Mouse (Mus musculus): ENCODE measurements around the gene Bbs9. TPM values are rescaled to one million over a fixed set of nuclear protein-coding genes. Genes with fewer than 3 reads are reported as not detected.

Gene Bbs9
- polyA plus RNA-seq, 1 experiment from 2014 or later: 7.1 TPM

- Histone ChIP-seq H3K27me3 (replicated peaks; ENCODE audit: insufficient read depth, low read length) (no peaks in the 10 kb centered on the region), H3K27ac (ENCODE audit: low read length) (no peak overlapping the region), H3K4me1 (ENCODE audit: insufficient read depth, low read depth, low read length) (no peaks in the 10 kb centered on the region), H3K9ac (replicated peaks; ENCODE audit: low read depth) (no peak overlapping the region), H3K36me3 (ENCODE audit: insufficient read depth, low read length) (no peaks in the 10 kb centered on the region), H3K4me3 (ENCODE audit: low read depth, low read length) (no peak overlapping the region), H3K4me2 (replicated peaks; ENCODE audit: low read depth, low read length) (no peak overlapping the region), H3K9me3 (ENCODE audit: low read length) (no peaks in the 10 kb centered on the region)
- WGBS: 82% methylated on average over 5 of the region's 5 CpGs
- DNase-seq (ENCODE audit: low spot score): no peak
- no peak for ATAC-seq
- TF ChIP-seq CTCF (IDR thresholded peaks at IDR 0.05): no peak
- no peak for TF ChIP-seq EP300 (IDR thresholded peaks at IDR 0.05)
Observed at GRCm38 (mm10) chr9:22776246-22776961, 300.9 kb downstream of the Bbs9 start.

GRCm38 (mm10) chr9:22777425-22777824 lies 301.9 kb downstream of the Bbs9 start:
- no peak overlapping the region for H3K9ac ChIP-seq (replicated peaks; ENCODE audit: low read depth)
- H3K4me3 ChIP-seq (ENCODE audit: low read depth, low read length): no peak overlapping the region
- no peaks in the 10 kb centered on the region for H3K4me1 ChIP-seq (ENCODE audit: insufficient read depth, low read depth, low read length)
- WGBS: 83% methylated on average over 7 of the region's 7 CpGs
- no peak for DNase-seq (ENCODE audit: low spot score)
- H3K9me3 ChIP-seq (ENCODE audit: low read length): no peaks in the 10 kb centered on the region
- ATAC-seq: no peak
- no peak overlapping the region for H3K4me2 ChIP-seq (replicated peaks; ENCODE audit: low read depth, low read length)
- no peak for TF ChIP-seq CTCF (IDR thresholded peaks at IDR 0.05)
- no peak for TF ChIP-seq EP300 (IDR thresholded peaks at IDR 0.05)
- H3K27me3 ChIP-seq (replicated peaks; ENCODE audit: insufficient read depth, low read length): no peaks in the 10 kb centered on the region
- no peak overlapping the region for H3K27ac ChIP-seq (ENCODE audit: low read length)
- no peaks in the 10 kb centered on the region for H3K36me3 ChIP-seq (ENCODE audit: insufficient read depth, low read length)

GRCm38 (mm10) chr9:22779631-22780030 lies 304.1 kb downstream of the Bbs9 start:
- ATAC-seq: no peak
- Histone ChIP-seq H3K4me1 (ENCODE audit: insufficient read depth, low read depth, low read length) (no peaks in the 10 kb centered on the region), H3K4me3 (ENCODE audit: low read depth, low read length) (no peak overlapping the region), H3K9me3 (ENCODE audit: low read length) (no peaks in the 10 kb centered on the region), H3K36me3 (ENCODE audit: insufficient read depth, low read length) (no peaks in the 10 kb centered on the region), H3K9ac (replicated peaks; ENCODE audit: low read depth) (no peak overlapping the region), H3K27ac (ENCODE audit: low read length) (no peak overlapping the region), H3K4me2 (replicated peaks; ENCODE audit: low read depth, low read length) (no peak overlapping the region), H3K27me3 (replicated peaks; ENCODE audit: insufficient read depth, low read length) (no peaks in the 10 kb centered on the region)
- WGBS: 81% methylated on average over 6 of the region's 6 CpGs
- TF ChIP-seq EP300 (IDR thresholded peaks at IDR 0.05): no peak
- no peak for TF ChIP-seq CTCF (IDR thresholded peaks at IDR 0.05)
- no peak for DNase-seq (ENCODE audit: low spot score)

GRCm38 (mm10) chr9:22786006-22786405 lies 310.5 kb downstream of the Bbs9 start:
- no peaks in the 10 kb centered on the region for H3K4me1 ChIP-seq (ENCODE audit: insufficient read depth, low read depth, low read length)
- no peaks in the 10 kb centered on the region for H3K9me3 ChIP-seq (ENCODE audit: low read length)
- no peaks in the 10 kb centered on the region for H3K27me3 ChIP-seq (replicated peaks; ENCODE audit: insufficient read depth, low read length)
- ATAC-seq (no peak), DNase-seq (ENCODE audit: low spot score) (no peak)
- TF ChIP-seq EP300 (IDR thresholded peaks at IDR 0.05) (no peak), CTCF (IDR thresholded peaks at IDR 0.05) (no peak)
- H3K36me3 ChIP-seq (ENCODE audit: insufficient read depth, low read length): no peaks in the 10 kb centered on the region
- 86% methylated on average over 4 of the region's 4 CpGs for WGBS
- no peak overlapping the region for H3K4me2 ChIP-seq (replicated peaks; ENCODE audit: low read depth, low read length)
- H3K4me3 ChIP-seq (ENCODE audit: low read depth, low read length): no peak overlapping the region
- no peak overlapping the region for H3K27ac ChIP-seq (ENCODE audit: low read length)
- H3K9ac ChIP-seq (replicated peaks; ENCODE audit: low read depth): no peak overlapping the region

- DNase-seq (ENCODE audit: low spot score) (no peak), ATAC-seq (no peak)
- no peaks in the 10 kb centered on the region for H3K4me1 ChIP-seq (ENCODE audit: insufficient read depth, low read depth, low read length)
- TF ChIP-seq EP300 (IDR thresholded peaks at IDR 0.05): no peak
- TF ChIP-seq CTCF (IDR thresholded peaks at IDR 0.05): no peak
- H3K27me3 ChIP-seq (replicated peaks; ENCODE audit: insufficient read depth, low read length): no peaks in the 10 kb centered on the region
- H3K9me3 ChIP-seq (ENCODE audit: low read length): no peaks in the 10 kb centered on the region
- no peak overlapping the region for H3K4me3 ChIP-seq (ENCODE audit: low read depth, low read length)
- no peak overlapping the region for H3K4me2 ChIP-seq (replicated peaks; ENCODE audit: low read depth, low read length)
- H3K36me3 ChIP-seq (ENCODE audit: insufficient read depth, low read length): no peaks in the 10 kb centered on the region
- H3K9ac ChIP-seq (replicated peaks; ENCODE audit: low read depth): no peak overlapping the region
- no peak overlapping the region for H3K27ac ChIP-seq (ENCODE audit: low read length)
- WGBS: 93% methylated on average over 4 of the region's 4 CpGs
Observed at GRCm38 (mm10) chr9:22788423-22788822, 312.9 kb downstream of the Bbs9 start.

- DNase-seq (ENCODE audit: low spot score) (no peak), ATAC-seq (no peak)
- H3K27ac ChIP-seq (ENCODE audit: low read length): no peak overlapping the region
- H3K9me3 ChIP-seq (ENCODE audit: low read length): no peaks in the 10 kb centered on the region
- H3K4me1 ChIP-seq (ENCODE audit: insufficient read depth, low read depth, low read length): no peaks in the 10 kb centered on the region
- no peak overlapping the region for H3K9ac ChIP-seq (replicated peaks; ENCODE audit: low read depth)
- H3K4me3 ChIP-seq (ENCODE audit: low read depth, low read length): no peak overlapping the region
- TF ChIP-seq EP300 (IDR thresholded peaks at IDR 0.05) (no peak), CTCF (IDR thresholded peaks at IDR 0.05) (no peak)
- WGBS: 75% methylated on average over 4 of the region's 4 CpGs
- no peaks in the 10 kb centered on the region for H3K27me3 ChIP-seq (replicated peaks; ENCODE audit: insufficient read depth, low read length)
- H3K36me3 ChIP-seq (ENCODE audit: insufficient read depth, low read length): no peaks in the 10 kb centered on the region
- no peak overlapping the region for H3K4me2 ChIP-seq (replicated peaks; ENCODE audit: low read depth, low read length)
Observed at GRCm38 (mm10) chr9:22788850-22789249, 313.3 kb downstream of the Bbs9 start.
